Mouse (Mus musculus): ENCODE measurements around the gene Lmo7. TPM values are rescaled to one million over a fixed set of nuclear protein-coding genes. Genes with fewer than 3 reads are reported as not detected.

Gene Lmo7
- polyA plus RNA-seq, 1 experiment from 2014 or later = 7.1 TPM

GRCm38 (mm10) chr14:101737501-101737900, 7.7 kb downstream of the Lmo7 start:
- no peaks in the 10 kb centered on the region for H3K4me1 ChIP-seq (ENCODE audit: control insufficient read depth, insufficient read depth, low read length)
- H3K4me3 ChIP-seq (ENCODE audit: low read depth, low read length) = no peak overlapping the region
- H3K9me3 ChIP-seq (ENCODE audit: control insufficient read depth, low read length) = no peaks in the 10 kb centered on the region
- H3K4me2 ChIP-seq (ENCODE audit: low read depth, severe bottlenecking) = no peak overlapping the region
- H3K27ac ChIP-seq (replicated peaks; ENCODE audit: low read depth, low read length) = no peak overlapping the region
- DNase-seq (ENCODE audit: low spot score) = no peak
- H3K36me3 ChIP-seq (ENCODE audit: control insufficient read depth, insufficient read depth, low read length) = no peaks in the 10 kb centered on the region
- no peak for ATAC-seq (ENCODE audit: insufficient number of reproducible peaks, low FRiP score, low TSS enrichment, low read depth)
- 84% methylated on average over 4 of the region's 4 CpGs for WGBS
- H3K9ac ChIP-seq (ENCODE audit: low read length) = no peak overlapping the region
- H3K27me3 ChIP-seq (ENCODE audit: control insufficient read depth, insufficient read depth, low read length) = no peaks in the 10 kb centered on the region

- 29% methylated on average over 3 of the region's 3 CpGs for WGBS
- H3K4me1 ChIP-seq (ENCODE audit: control insufficient read depth, insufficient read depth, low read length) = no peaks in the 10 kb centered on the region
- ATAC-seq (ENCODE audit: insufficient number of reproducible peaks, low FRiP score, low TSS enrichment, low read depth) (no peak), DNase-seq (ENCODE audit: low spot score) (no peak)
- H3K9me3 ChIP-seq (ENCODE audit: control insufficient read depth, low read length) = no peaks in the 10 kb centered on the region
- H3K27me3 ChIP-seq (ENCODE audit: control insufficient read depth, insufficient read depth, low read length) = no peaks in the 10 kb centered on the region
- no peak overlapping the region for H3K4me3 ChIP-seq (ENCODE audit: low read depth, low read length)
- H3K27ac ChIP-seq (replicated peaks; ENCODE audit: low read depth, low read length) = no peak overlapping the region
- no peaks in the 10 kb centered on the region for H3K36me3 ChIP-seq (ENCODE audit: control insufficient read depth, insufficient read depth, low read length)
- no peak overlapping the region for H3K4me2 ChIP-seq (ENCODE audit: low read depth, severe bottlenecking)
- no peak overlapping the region for H3K9ac ChIP-seq (ENCODE audit: low read length)
Measured at GRCm38 (mm10) chr14:101746635-101747034, 16.9 kb downstream of the Lmo7 start.

GRCm38 (mm10) chr14:101747811-101748210, 18.1 kb downstream of the Lmo7 start:
- Histone ChIP-seq H3K9me3 (ENCODE audit: control insufficient read depth, low read length) (no peaks in the 10 kb centered on the region), H3K36me3 (ENCODE audit: control insufficient read depth, insufficient read depth, low read length) (no peaks in the 10 kb centered on the region), H3K27me3 (ENCODE audit: control insufficient read depth, insufficient read depth, low read length) (no peaks in the 10 kb centered on the region), H3K4me2 (ENCODE audit: low read depth, severe bottlenecking) (no peak overlapping the region), H3K4me3 (ENCODE audit: low read depth, low read length) (no peak overlapping the region), H3K4me1 (ENCODE audit: control insufficient read depth, insufficient read depth, low read length) (no peaks in the 10 kb centered on the region), H3K9ac (ENCODE audit: low read length) (no peak overlapping the region), H3K27ac (replicated peaks; ENCODE audit: low read depth, low read length) (no peak overlapping the region)
- no peak for DNase-seq (ENCODE audit: low spot score)
- WGBS = 94% methylated on average over 11 of the region's 11 CpGs
- ATAC-seq (ENCODE audit: insufficient number of reproducible peaks, low FRiP score, low TSS enrichment, low read depth) = no peak

- no peak overlapping the region for H3K27ac ChIP-seq (replicated peaks; ENCODE audit: low read depth, low read length)
- no peak overlapping the region for H3K4me2 ChIP-seq (ENCODE audit: low read depth, severe bottlenecking)
- DNase-seq (ENCODE audit: low spot score) (no peak), ATAC-seq (ENCODE audit: insufficient number of reproducible peaks, low FRiP score, low TSS enrichment, low read depth) (no peak)
- H3K4me3 ChIP-seq (ENCODE audit: low read depth, low read length) = no peak overlapping the region
- 90% methylated on average over 7 of the region's 7 CpGs for WGBS
- H3K36me3 ChIP-seq (ENCODE audit: control insufficient read depth, insufficient read depth, low read length) = no peaks in the 10 kb centered on the region
- H3K4me1 ChIP-seq (ENCODE audit: control insufficient read depth, insufficient read depth, low read length) = no peaks in the 10 kb centered on the region
- H3K27me3 ChIP-seq (ENCODE audit: control insufficient read depth, insufficient read depth, low read length) = no peaks in the 10 kb centered on the region
- no peak overlapping the region for H3K9ac ChIP-seq (ENCODE audit: low read length)
- H3K9me3 ChIP-seq (ENCODE audit: control insufficient read depth, low read length) = no peaks in the 10 kb centered on the region
Measured at GRCm38 (mm10) chr14:101748436-101748835, 18.7 kb downstream of the Lmo7 start.

- Histone ChIP-seq H3K27me3 (ENCODE audit: control insufficient read depth, insufficient read depth, low read length) (no peaks in the 10 kb centered on the region), H3K4me3 (ENCODE audit: low read depth, low read length) (no peak overlapping the region), H3K4me1 (ENCODE audit: control insufficient read depth, insufficient read depth, low read length) (no peaks in the 10 kb centered on the region), H3K9ac (ENCODE audit: low read length) (no peak overlapping the region), H3K27ac (replicated peaks; ENCODE audit: low read depth, low read length) (no peak overlapping the region), H3K9me3 (ENCODE audit: control insufficient read depth, low read length) (no peaks in the 10 kb centered on the region), H3K36me3 (ENCODE audit: control insufficient read depth, insufficient read depth, low read length) (no peaks in the 10 kb centered on the region), H3K4me2 (ENCODE audit: low read depth, severe bottlenecking) (no peak overlapping the region)
- DNase-seq (ENCODE audit: low spot score) (no peak), ATAC-seq (ENCODE audit: insufficient number of reproducible peaks, low FRiP score, low TSS enrichment, low read depth) (no peak)
- WGBS = 81% methylated on average over 4 of the region's 4 CpGs
Measured at GRCm38 (mm10) chr14:101750910-101751309, 21.2 kb downstream of the Lmo7 start.

- no peak overlapping the region for H3K9ac ChIP-seq (ENCODE audit: low read length)
- no peak overlapping the region for H3K4me3 ChIP-seq (ENCODE audit: low read depth, low read length)
- ATAC-seq (ENCODE audit: insufficient number of reproducible peaks, low FRiP score, low TSS enrichment, low read depth) (no peak), DNase-seq (ENCODE audit: low spot score) (no peak)
- H3K4me2 ChIP-seq (ENCODE audit: low read depth, severe bottlenecking) = no peak overlapping the region
- no peak overlapping the region for H3K27ac ChIP-seq (replicated peaks; ENCODE audit: low read depth, low read length)
- no peaks in the 10 kb centered on the region for H3K36me3 ChIP-seq (ENCODE audit: control insufficient read depth, insufficient read depth, low read length)
- no peaks in the 10 kb centered on the region for H3K4me1 ChIP-seq (ENCODE audit: control insufficient read depth, insufficient read depth, low read length)
- no peaks in the 10 kb centered on the region for H3K9me3 ChIP-seq (ENCODE audit: control insufficient read depth, low read length)
- H3K27me3 ChIP-seq (ENCODE audit: control insufficient read depth, insufficient read depth, low read length) = no peaks in the 10 kb centered on the region
- WGBS = 54% methylated on average over 4 of the region's 4 CpGs
Measured at GRCm38 (mm10) chr14:101755425-101755824, 25.7 kb downstream of the Lmo7 start.

- no peak for ATAC-seq (ENCODE audit: insufficient number of reproducible peaks, low FRiP score, low TSS enrichment, low read depth)
- H3K9ac ChIP-seq (ENCODE audit: low read length) = no peak overlapping the region
- no peaks in the 10 kb centered on the region for H3K9me3 ChIP-seq (ENCODE audit: control insufficient read depth, low read length)
- H3K4me1 ChIP-seq (ENCODE audit: control insufficient read depth, insufficient read depth, low read length) = no peaks in the 10 kb centered on the region
- no peak overlapping the region for H3K27ac ChIP-seq (replicated peaks; ENCODE audit: low read depth, low read length)
- no peaks in the 10 kb centered on the region for H3K36me3 ChIP-seq (ENCODE audit: control insufficient read depth, insufficient read depth, low read length)
- no peak overlapping the region for H3K4me3 ChIP-seq (ENCODE audit: low read depth, low read length)
- no peaks in the 10 kb centered on the region for H3K27me3 ChIP-seq (ENCODE audit: control insufficient read depth, insufficient read depth, low read length)
- H3K4me2 ChIP-seq (ENCODE audit: low read depth, severe bottlenecking) = no peak overlapping the region
- no peak for DNase-seq (ENCODE audit: low spot score)
- WGBS = 59% methylated on average over 1 of the region's 1 CpGs
Measured at GRCm38 (mm10) chr14:101762267-101762666, 32.5 kb downstream of the Lmo7 start.

GRCm38 (mm10) chr14:101763762-101764295, 34.1 kb downstream of the Lmo7 start:
- H3K9me3 ChIP-seq (ENCODE audit: control insufficient read depth, low read length) = no peaks in the 10 kb centered on the region
- H3K36me3 ChIP-seq (ENCODE audit: control insufficient read depth, insufficient read depth, low read length) = no peaks in the 10 kb centered on the region
- H3K4me1 ChIP-seq (ENCODE audit: control insufficient read depth, insufficient read depth, low read length) = no peaks in the 10 kb centered on the region
- 34% methylated on average over 3 of the region's 3 CpGs for whole genome bisulfite sequencing
- DNase-seq (ENCODE audit: low spot score) = no peak
- H3K9ac ChIP-seq (ENCODE audit: low read length) = no peak overlapping the region
- ATAC-seq (ENCODE audit: insufficient number of reproducible peaks, low FRiP score, low TSS enrichment, low read depth) = no peak
- H3K27ac ChIP-seq (replicated peaks; ENCODE audit: low read depth, low read length) = no peak overlapping the region
- no peak overlapping the region for H3K4me2 ChIP-seq (ENCODE audit: low read depth, severe bottlenecking)
- no peaks in the 10 kb centered on the region for H3K27me3 ChIP-seq (ENCODE audit: control insufficient read depth, insufficient read depth, low read length)
- no peak overlapping the region for H3K4me3 ChIP-seq (ENCODE audit: low read depth, low read length)

- ATAC-seq (ENCODE audit: insufficient number of reproducible peaks, low FRiP score, low TSS enrichment, low read depth) (no peak), DNase-seq (ENCODE audit: low spot score) (no peak)
- 90% methylated on average over 5 of the region's 5 CpGs for WGBS
- Histone ChIP-seq H3K9ac (ENCODE audit: low read length) (no peak overlapping the region), H3K4me2 (ENCODE audit: low read depth, severe bottlenecking) (no peak overlapping the region), H3K9me3 (ENCODE audit: control insufficient read depth, low read length) (no peaks in the 10 kb centered on the region), H3K27ac (replicated peaks; ENCODE audit: low read depth, low read length) (no peak overlapping the region), H3K4me3 (ENCODE audit: low read depth, low read length) (no peak overlapping the region), H3K36me3 (ENCODE audit: control insufficient read depth, insufficient read depth, low read length) (no peaks in the 10 kb centered on the region), H3K27me3 (ENCODE audit: control insufficient read depth, insufficient read depth, low read length) (no peaks in the 10 kb centered on the region), H3K4me1 (ENCODE audit: control insufficient read depth, insufficient read depth, low read length) (no peaks in the 10 kb centered on the region)
Measured at GRCm38 (mm10) chr14:101771336-101771735, 41.6 kb downstream of the Lmo7 start.
